Mouse (Mus musculus) MEL (cell line): ENCODE results near the gene Polr1e. TPM values are rescaled to one million over a fixed set of nuclear protein-coding genes. Genes with fewer than 3 reads are reported as not detected.

ENCODE experiments used
- DNase-seq: peaks from one replicate; pipeline ENCODE4 v3.0.0; 2011; ENCODE audit warnings: low read depth, low spot score
- H3K27ac ChIP-seq: 2 replicates; pipeline ENCODE4 v1.5.1; 2012; ENCODE audit warnings: low read depth, mild to moderate bottlenecking, control low read depth, low read length, moderate library complexity; ENCODE audit not compliant: control insufficient read depth
- H3K27me3 ChIP-seq, 2 experiments: fragments of 150-350 bp in 1 of 2; sonication (generic) in 1 of 2; 2 replicates each; pipeline ENCODE4 v1.6.1; 2012; ENCODE audit warnings: low read length in 2 of 2, mild to moderate bottlenecking in 2 of 2, improper control_type of control experiment in 1 of 2, moderate library complexity in 1 of 2; ENCODE audit not compliant: insufficient read depth in 2 of 2, control insufficient read depth in 1 of 2
- H3K36me3 ChIP-seq, 2 experiments: 2 replicates each; pipeline ENCODE4 v1.6.1; 2012 to 2014; ENCODE audit warnings: low read length in 2 of 2, improper control_type of control experiment in 1 of 2, inconsistent platforms in 1 of 2, mild to moderate bottlenecking in 1 of 2; ENCODE audit not compliant: insufficient read depth in 2 of 2, control insufficient read depth in 1 of 2
- H3K4me1 ChIP-seq, 2 experiments: fragments of 150-350 bp in 1 of 2; sonication (generic) in 1 of 2; 2 replicates each; pipeline ENCODE4 v1.6.1; 2012; ENCODE audit warnings: low read length in 2 of 2, improper control_type of control experiment in 1 of 2, mild to moderate bottlenecking in 1 of 2; ENCODE audit not compliant: insufficient read depth in 2 of 2, control insufficient read depth in 1 of 2
- H3K4me3 ChIP-seq, 2 experiments: fragments of 150-350 bp in 1 of 2; sonication (generic) in 1 of 2; 2 replicates each; pipeline ENCODE4 v1.5.1; 2012; ENCODE audit warnings: low read depth in 2 of 2, low read length in 2 of 2, mild to moderate bottlenecking in 2 of 2, moderate library complexity in 2 of 2, control low read depth in 1 of 2, improper control_type of control experiment in 1 of 2; ENCODE audit not compliant: control insufficient read depth in 1 of 2, insufficient read depth in 1 of 2
- H3K79me2 ChIP-seq: 2 replicates; pipeline ENCODE4 v1.6.1; 2012; ENCODE audit warnings: mild to moderate bottlenecking, low read length, moderate library complexity; ENCODE audit not compliant: control insufficient read depth, poor library complexity, insufficient read depth
- H3K9ac ChIP-seq: 2 replicates; pipeline ENCODE4 v1.6.1; 2012; ENCODE audit warnings: low read depth, mild to moderate bottlenecking, control low read depth, low read length, moderate library complexity; ENCODE audit not compliant: control insufficient read depth, poor library complexity, severe bottlenecking
- H3K9me3 ChIP-seq: fragments of 150-350 bp; sonication (generic); replicated peaks from 2 replicates; pipeline ENCODE4 v1.6.1; 2012; ENCODE audit warnings: mild to moderate bottlenecking, low read length, improper control_type of control experiment, moderate library complexity; ENCODE audit not compliant: insufficient read depth
- CHD2 ChIP-seq: IDR thresholded peaks from 2 replicates; pipeline ENCODE4 v1.6.1; 2011; ENCODE audit warnings: low read length, improper control_type of control experiment
- CTCF ChIP-seq, 3 experiments: IDR thresholded peaks in 2 of 3; conservative IDR thresholded peaks in 1 of 3; 2 replicates each; pipeline ENCODE4 v1.5.1; 2011 to 2012; ENCODE audit warnings: low read length in 3 of 3, low read depth in 2 of 3, mild to moderate bottlenecking in 2 of 3, improper control_type of control experiment in 1 of 3, inconsistent platforms in 1 of 3, mixed read lengths in 1 of 3, moderate library complexity in 1 of 3; ENCODE audit not compliant: control insufficient read depth in 1 of 3, insufficient read depth in 1 of 3, poor library complexity in 1 of 3, severe bottlenecking in 1 of 3
- E2F4 ChIP-seq: IDR thresholded peaks from 2 replicates; pipeline ENCODE4 v1.6.1; 2011; ENCODE audit warnings: low read depth, low read length, improper control_type of control experiment, borderline replicate concordance
- ELF1 ChIP-seq: IDR thresholded peaks from 2 replicates; pipeline ENCODE4 v1.6.1; 2014; ENCODE audit warnings: low read depth, mild to moderate bottlenecking, inconsistent platforms, low read length, improper control_type of control experiment, moderate library complexity
- ETS1 ChIP-seq: IDR thresholded peaks from 2 replicates; pipeline ENCODE4 v1.6.1; 2012; ENCODE audit warnings: low read depth, mild to moderate bottlenecking, inconsistent platforms, low read length, improper control_type of control experiment, moderate library complexity
- GABPA ChIP-seq: IDR thresholded peaks from 2 replicates; pipeline ENCODE4 v1.6.1; 2012; ENCODE audit warnings: low read depth, mild to moderate bottlenecking, inconsistent platforms, low read length, improper control_type of control experiment, moderate library complexity
- GATA1 ChIP-seq: IDR thresholded peaks from 2 replicates; pipeline ENCODE4 v1.6.1; 2011; ENCODE audit warnings: low read depth, low read length, improper control_type of control experiment
- MAFK ChIP-seq: IDR thresholded peaks from 2 replicates; pipeline ENCODE4 v1.6.1; 2011; ENCODE audit warnings: low read depth, mild to moderate bottlenecking, low read length, improper control_type of control experiment, borderline replicate concordance
- MAX ChIP-seq: IDR thresholded peaks from 2 replicates; pipeline ENCODE4 v1.6.1; 2011; ENCODE audit warnings: low read length, improper control_type of control experiment
- MAZ ChIP-seq: IDR thresholded peaks from 2 replicates; pipeline ENCODE4 v1.6.1; 2012; ENCODE audit warnings: low read depth, mild to moderate bottlenecking, inconsistent platforms, low read length, improper control_type of control experiment
- MYC ChIP-seq: IDR thresholded peaks from 2 replicates; pipeline ENCODE4 v1.6.1; 2011; ENCODE audit warnings: low read depth, mild to moderate bottlenecking, low read length, improper control_type of control experiment, moderate library complexity
- NRF1 ChIP-seq: IDR thresholded peaks from 2 replicates; pipeline ENCODE4 v1.6.1; 2014; ENCODE audit warnings: low read depth, mild to moderate bottlenecking, inconsistent platforms, low read length, improper control_type of control experiment, moderate library complexity; ENCODE audit not compliant: poor library complexity, insufficient read depth, severe bottlenecking
- POLR2A ChIP-seq, 2 experiments: IDR thresholded peaks; 2 replicates each; pipeline ENCODE4 v1.6.1; 2011 to 2012; ENCODE audit warnings: low read length in 2 of 2, mild to moderate bottlenecking in 2 of 2, control low read depth in 1 of 2, improper control_type of control experiment in 1 of 2, low read depth in 1 of 2, moderate library complexity in 1 of 2; ENCODE audit not compliant: control insufficient read depth in 1 of 2, insufficient read depth in 1 of 2, poor library complexity in 1 of 2
- POLR2AphosphoS2 ChIP-seq: IDR thresholded peaks from 2 replicates; pipeline ENCODE4 v1.6.1; 2011; ENCODE audit warnings: low read length, improper control_type of control experiment
- POLR2AphosphoS5 ChIP-seq: IDR thresholded peaks from 2 replicates; pipeline ENCODE4 v1.6.1; 2012; ENCODE audit warnings: low read depth, borderline replicate concordance, mild to moderate bottlenecking, inconsistent platforms, low read length, moderate library complexity, mixed read lengths
- RCOR1 ChIP-seq: IDR thresholded peaks from 2 replicates; pipeline ENCODE4 v1.6.1; 2012; ENCODE audit warnings: low read depth, mild to moderate bottlenecking, inconsistent platforms, low read length, improper control_type of control experiment
- TBP ChIP-seq: IDR thresholded peaks from 2 replicates; pipeline ENCODE4 v1.8.0; 2011; ENCODE audit warnings: low read depth, low read length, improper control_type of control experiment
- TCF12 ChIP-seq: IDR thresholded peaks from 2 replicates; pipeline ENCODE4 v1.6.1; 2014; ENCODE audit warnings: low read depth, mild to moderate bottlenecking, inconsistent platforms, low read length, improper control_type of control experiment, moderate library complexity
- UBTF ChIP-seq: IDR thresholded peaks from 2 replicates; pipeline ENCODE4 v1.6.1; 2012; ENCODE audit warnings: low read depth, mild to moderate bottlenecking, inconsistent platforms, low read length, improper control_type of control experiment, moderate library complexity, borderline replicate concordance; ENCODE audit not compliant: insufficient read depth
- USF1 ChIP-seq: IDR thresholded peaks from 2 replicates; pipeline ENCODE4 v1.6.1; 2014; ENCODE audit warnings: low read depth, mild to moderate bottlenecking, inconsistent platforms, low read length, improper control_type of control experiment, moderate library complexity
- ZMIZ1 ChIP-seq: IDR thresholded peaks from 2 replicates; pipeline ENCODE4 v1.6.1; 2012; ENCODE audit warnings: low read depth, mild to moderate bottlenecking, inconsistent platforms, low read length, improper control_type of control experiment, moderate library complexity
- polyA plus RNA-seq, 2 experiments: library from polyadenylated mRNA; stranded (reverse) in 1 of 2; unstranded in 1 of 2; fragments of >175 nt in 1 of 2; fragments of >200 nt in 1 of 2; gene quantifications; 2 replicates each; pipeline versions ENCODE4 v1.2.1 to v1.2.4; 2012; ENCODE audit warnings: low replicate concordance in 2 of 2, low read depth in 1 of 2; ENCODE audit not compliant: insufficient read length in 2 of 2, insufficient read depth in 1 of 2, missing spikeins in 1 of 2
- total RNA-seq: library from RNA; depleted of rRNA; stranded (reverse); fragments of 300-350 nt; gene quantifications from 2 replicates; pipeline ENCODE4 v1.2.3, GENCODE M21; 2012

Polr1e gene
- total and polyA plus RNA-seq, 3 experiments, result 40.8 to 51.5 TPM; not detected in 1

- H3K4me1 ChIP-seq, result peaks cover 0 to 23% of the 10 kb centered on the region in 2 experiments; a peak in 3 of 4 replicates
- no peak overlapping the region for H3K9ac ChIP-seq
- peaks cover 5% of the 10 kb centered on the region for H3K79me2 ChIP-seq
- no peaks in the 10 kb centered on the region for H3K9me3 ChIP-seq
- DNase-seq, result no peak
- no peak overlapping the region for H3K27ac ChIP-seq
- H3K4me3 ChIP-seq, result no peak overlapping the region
- H3K27me3 ChIP-seq, result no peaks in the 10 kb centered on the region
- H3K36me3 ChIP-seq, result peaks cover 0 to 16% of the 10 kb centered on the region in 2 experiments; a peak in 2 of 4 replicates
- TF ChIP-seq POLR2AphosphoS2, result no peak
- TF ChIP-seq GABPA, result no peak
- TF ChIP-seq ZMIZ1, result no peak
- no peak for TF ChIP-seq ETS1
- TF ChIP-seq MYC, result no peak
- TF ChIP-seq TCF12, result no peak
- no peak for TF ChIP-seq RCOR1
- TF ChIP-seq NRF1, result no peak
Measured at GRCm38 (mm10) chr4:44978175-44978574, 40.2 kb upstream of the Polr1e start.

DNA sequence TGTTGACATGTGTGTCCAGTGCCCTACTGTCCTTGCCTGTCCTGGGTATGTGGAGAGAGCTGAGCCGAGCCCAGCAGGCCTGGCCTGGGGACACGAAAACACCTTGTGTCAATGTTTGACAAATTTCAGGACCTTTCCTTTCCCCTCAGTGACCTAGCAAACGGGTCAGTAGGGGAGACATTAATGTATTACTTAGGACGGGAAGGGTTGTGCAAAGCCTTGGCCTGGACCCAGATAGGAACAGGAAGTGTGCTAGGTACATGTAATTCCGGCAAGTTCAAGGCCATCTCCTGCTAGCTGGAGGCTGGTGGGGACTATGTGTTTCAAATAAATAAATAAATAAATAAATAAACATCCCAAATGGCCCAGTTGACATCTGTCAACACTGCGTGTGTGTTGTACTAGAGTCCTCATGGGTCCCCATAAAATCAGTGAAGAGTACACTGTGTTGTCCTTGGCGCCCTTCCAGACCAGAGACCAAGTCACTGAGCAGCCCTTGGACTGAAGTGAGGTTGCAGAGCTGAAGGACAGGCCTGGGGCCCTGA is 38.5 kb upstream of the Polr1e start:
- Histone ChIP-seq H3K36me3 (peaks cover 0 to 17% of the 10 kb centered on the region in 2 experiments; a peak in 2 of 4 replicates), H3K79me2 (peaks cover 5% of the 10 kb centered on the region), H3K4me3 (no peak overlapping the region), H3K9ac (no peak overlapping the region), H3K4me1 (peaks cover 0 to 24% of the 10 kb centered on the region in 2 experiments; a peak in 3 of 4 replicates), H3K9me3 (no peaks in the 10 kb centered on the region), H3K27me3 (no peaks in the 10 kb centered on the region), H3K27ac (no peak overlapping the region)
- no peak for DNase-seq
- TF ChIP-seq ZMIZ1, result no peak
- no peak for TF ChIP-seq TBP
- no peak for TF ChIP-seq CTCF (IDR thresholded peaks at IDR 0.05 in 2 of 3, conservative IDR thresholded peaks at IDR 0.05 in 1 of 3; ENCODE audit: control insufficient read depth in 1 of 3, insufficient read depth in 1 of 3, low read depth in 2 of 3, low read length in 3 of 3, poor library complexity in 1 of 3, severe bottlenecking in 1 of 3)
- TF ChIP-seq RCOR1, result no peak

DNA sequence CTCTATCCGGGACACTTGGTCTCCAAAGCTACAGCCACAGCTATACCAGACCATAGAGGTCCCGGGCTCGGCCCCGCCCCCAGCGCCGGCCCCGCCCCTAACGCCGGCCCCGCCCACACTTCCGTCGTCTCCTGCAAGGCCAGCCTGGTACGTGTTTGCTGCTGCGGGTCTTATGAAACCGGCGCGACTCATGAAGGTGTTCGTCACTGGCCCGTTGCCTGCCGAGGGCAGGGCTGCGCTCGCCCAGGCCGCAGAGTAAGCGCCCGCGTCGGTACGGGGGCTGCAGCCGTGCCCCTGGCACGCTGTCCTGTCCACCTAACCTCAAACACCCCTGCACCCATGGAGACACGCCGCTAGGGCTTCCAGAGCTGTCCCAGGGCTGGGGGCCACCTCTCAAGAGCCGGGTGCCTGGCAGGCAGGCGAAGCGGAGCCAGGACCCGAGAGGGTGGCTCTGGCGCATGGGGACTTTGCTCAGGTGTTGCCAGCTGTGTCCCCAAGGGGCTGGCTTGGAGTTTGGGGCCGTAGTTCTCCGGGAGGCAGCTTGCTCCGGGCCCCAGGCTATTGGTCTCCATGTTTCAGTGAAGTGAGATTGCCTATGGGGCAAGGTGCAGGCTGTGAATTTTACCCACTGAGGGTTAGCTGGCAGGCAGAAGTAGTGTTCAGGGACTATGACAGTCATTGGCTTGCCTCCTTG is 37.0 kb upstream of the Polr1e start, which contains the start of gene Grhpr:
Grhpr (plus strand) TSS at position 116 of the 694 bp plus-strand sequence.
- Histone ChIP-seq H3K27ac (peak within 1 kb of the TSS; percentile 78), H3K9ac (peak within 1 kb of the TSS; percentile 96), H3K4me3 (peak within 1 kb of the TSS; percentile 88 to 98), H3K79me2 (peaks cover 5% of the 10 kb centered on the region), H3K36me3 (peaks cover 0 to 17% of the 10 kb centered on the region in 2 experiments; a peak in 2 of 4 replicates), H3K9me3 (no peaks in the 10 kb centered on the region), H3K4me1 (peaks cover 0 to 24% of the 10 kb centered on the region in 2 experiments; a peak in 3 of 4 replicates), H3K27me3 (no peaks in the 10 kb centered on the region)
- peak; percentile 94 for DNase-seq
- TF ChIP-seq MAX (no peak; the same call in 1 of the 2 replicates), TCF12 (peak; percentile 59; the same call in 1 of the 2 replicates), CHD2 (no peak), ELF1 (peak; percentile 50), RCOR1 (no peak), NRF1 (peak; percentile 24; the same call in 1 of the 2 replicates), CTCF (IDR thresholded peaks at IDR 0.05 in 2 of 3, conservative IDR thresholded peaks at IDR 0.05 in 1 of 3; ENCODE audit: control insufficient read depth in 1 of 3, insufficient read depth in 1 of 3, low read depth in 2 of 3, low read length in 3 of 3, poor library complexity in 1 of 3, severe bottlenecking in 1 of 3) (no peak; a peak in 1 of 6 replicates), MAFK (no peak), GABPA (no peak), MAZ (peak; percentile 56; the same call in 1 of the 2 replicates), E2F4 (no peak), POLR2A (IDR thresholded peaks at IDR 0.05; ENCODE audit: control insufficient read depth in 1 of 2, insufficient read depth in 1 of 2, low read depth in 1 of 2, low read length in 2 of 2, poor library complexity in 1 of 2) (peak; percentile 86 to 93), POLR2AphosphoS2 (peak; percentile 84; the same call in 1 of the 2 replicates), ETS1 (no peak), USF1 (no peak), GATA1 (no peak), UBTF (no peak), POLR2AphosphoS5 (no peak)
